Mouse (Mus musculus): ENCODE results near the gene Ddr2. TPM values are rescaled to one million over a fixed set of nuclear protein-coding genes. Genes with fewer than 3 reads are reported as not detected.

Gene Ddr2
- polyA plus RNA-seq, 2 experiments = 64.1 to 86.7 TPM

- no peaks in the 10 kb centered on the region for H3K27me3 ChIP-seq (ENCODE audit: control insufficient read depth, insufficient read depth, low read length)
- ATAC-seq (ENCODE audit: low FRiP score, low read depth) (no peak), DNase-seq (ENCODE audit: low spot score) (no peak)
- no peak for TF ChIP-seq POLR2A (IDR thresholded peaks at IDR 0.05; ENCODE audit: borderline replicate concordance, extremely low read depth, insufficient read depth, insufficient read length)
- no peaks in the 10 kb centered on the region for H3K4me1 ChIP-seq (ENCODE audit: control insufficient read depth, insufficient read depth, low read length)
- no peak overlapping the region for H3K4me3 ChIP-seq (replicated peaks; ENCODE audit: low read length)
- peaks cover 44% of the 10 kb centered on the region for H3K36me3 ChIP-seq (ENCODE audit: control insufficient read depth, insufficient read depth, low read length)
- WGBS = 94% methylated on average over 2 of the region's 2 CpGs
- H3K27ac ChIP-seq (replicated peaks; ENCODE audit: low read depth, low read length) = no peak overlapping the region
- H3K4me2 ChIP-seq (replicated peaks; ENCODE audit: low read depth, low read length, severe bottlenecking) = no peak overlapping the region
- H3K9ac ChIP-seq (ENCODE audit: low read depth, low read length, severe bottlenecking) = no peak overlapping the region
- H3K9me3 ChIP-seq (ENCODE audit: control insufficient read depth, low read length) = no peaks in the 10 kb centered on the region
These were observed 42.0 kb upstream of the Ddr2 start for GRCm38 (mm10) chr1:170152552-170152951.

GRCm38 (mm10) chr1:170150870-170151269 is 40.3 kb upstream of the Ddr2 start:
- no peak for TF ChIP-seq POLR2A (IDR thresholded peaks at IDR 0.05; ENCODE audit: borderline replicate concordance, extremely low read depth, insufficient read depth, insufficient read length)
- Histone ChIP-seq H3K27ac (replicated peaks; ENCODE audit: low read depth, low read length) (no peak overlapping the region), H3K4me1 (ENCODE audit: control insufficient read depth, insufficient read depth, low read length) (no peaks in the 10 kb centered on the region), H3K9me3 (ENCODE audit: control insufficient read depth, low read length) (no peaks in the 10 kb centered on the region), H3K36me3 (ENCODE audit: control insufficient read depth, insufficient read depth, low read length) (peaks cover 44% of the 10 kb centered on the region), H3K4me3 (replicated peaks; ENCODE audit: low read length) (no peak overlapping the region), H3K4me2 (replicated peaks; ENCODE audit: low read depth, low read length, severe bottlenecking) (no peak overlapping the region), H3K27me3 (ENCODE audit: control insufficient read depth, insufficient read depth, low read length) (no peaks in the 10 kb centered on the region), H3K9ac (ENCODE audit: low read depth, low read length, severe bottlenecking) (no peak overlapping the region)
- DNase-seq (ENCODE audit: low spot score) (no peak), ATAC-seq (ENCODE audit: low FRiP score, low read depth) (no peak)
- WGBS = 84% methylated on average over 6 of the region's 6 CpGs

GRCm38 (mm10) chr1:170149756-170150155 is 39.2 kb upstream of the Ddr2 start:
- Histone ChIP-seq H3K36me3 (ENCODE audit: control insufficient read depth, insufficient read depth, low read length) (peaks cover 38% of the 10 kb centered on the region), H3K9me3 (ENCODE audit: control insufficient read depth, low read length) (no peaks in the 10 kb centered on the region), H3K4me1 (ENCODE audit: control insufficient read depth, insufficient read depth, low read length) (no peaks in the 10 kb centered on the region), H3K4me3 (replicated peaks; ENCODE audit: low read length) (no peak overlapping the region), H3K27ac (replicated peaks; ENCODE audit: low read depth, low read length) (no peak overlapping the region), H3K27me3 (ENCODE audit: control insufficient read depth, insufficient read depth, low read length) (no peaks in the 10 kb centered on the region), H3K4me2 (replicated peaks; ENCODE audit: low read depth, low read length, severe bottlenecking) (no peak overlapping the region), H3K9ac (ENCODE audit: low read depth, low read length, severe bottlenecking) (no peak overlapping the region)
- 87% methylated on average over 4 of the region's 4 CpGs for WGBS
- no peak for DNase-seq (ENCODE audit: low spot score)
- TF ChIP-seq POLR2A (IDR thresholded peaks at IDR 0.05; ENCODE audit: borderline replicate concordance, extremely low read depth, insufficient read depth, insufficient read length) = no peak
- no peak for ATAC-seq (ENCODE audit: low FRiP score, low read depth)

DNA sequence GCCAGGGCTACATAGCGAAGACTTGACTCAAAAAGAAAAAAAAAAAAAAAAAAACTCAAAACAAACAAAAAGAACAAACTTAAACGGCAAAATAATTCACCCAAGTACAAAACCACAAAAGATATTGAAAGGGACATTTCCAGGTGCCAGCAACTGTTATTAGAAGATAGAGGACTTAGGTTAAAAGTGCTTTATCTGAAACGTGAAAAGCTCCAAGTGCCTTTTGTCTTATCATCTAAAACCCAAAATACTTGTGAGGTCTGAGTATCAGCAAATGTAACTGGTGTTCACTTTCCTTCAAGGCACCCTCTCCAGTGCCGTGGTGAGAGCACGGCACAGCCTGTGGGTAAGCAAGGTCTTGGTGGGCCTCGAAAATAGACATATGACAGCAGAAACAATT is 38.0 kb upstream of the Ddr2 start:
- Histone ChIP-seq H3K9ac (ENCODE audit: low read depth, low read length, severe bottlenecking) (no peak overlapping the region), H3K4me3 (replicated peaks; ENCODE audit: low read length) (no peak overlapping the region), H3K4me1 (ENCODE audit: control insufficient read depth, insufficient read depth, low read length) (no peaks in the 10 kb centered on the region), H3K9me3 (ENCODE audit: control insufficient read depth, low read length) (no peaks in the 10 kb centered on the region), H3K36me3 (ENCODE audit: control insufficient read depth, insufficient read depth, low read length) (peaks cover 42% of the 10 kb centered on the region), H3K4me2 (replicated peaks; ENCODE audit: low read depth, low read length, severe bottlenecking) (no peak overlapping the region), H3K27ac (replicated peaks; ENCODE audit: low read depth, low read length) (no peak overlapping the region), H3K27me3 (ENCODE audit: control insufficient read depth, insufficient read depth, low read length) (no peaks in the 10 kb centered on the region)
- TF ChIP-seq POLR2A (IDR thresholded peaks at IDR 0.05; ENCODE audit: borderline replicate concordance, extremely low read depth, insufficient read depth, insufficient read length) = no peak
- ATAC-seq (ENCODE audit: low FRiP score, low read depth) (no peak), DNase-seq (ENCODE audit: low spot score) (no peak)
- 87% methylated on average over 6 of the region's 6 CpGs for WGBS

- Histone ChIP-seq H3K27ac (replicated peaks; ENCODE audit: low read depth, low read length) (no peak overlapping the region), H3K9ac (ENCODE audit: low read depth, low read length, severe bottlenecking) (no peak overlapping the region), H3K4me3 (replicated peaks; ENCODE audit: low read length) (no peak overlapping the region), H3K36me3 (ENCODE audit: control insufficient read depth, insufficient read depth, low read length) (peaks cover 48% of the 10 kb centered on the region), H3K4me1 (ENCODE audit: control insufficient read depth, insufficient read depth, low read length) (no peaks in the 10 kb centered on the region), H3K4me2 (replicated peaks; ENCODE audit: low read depth, low read length, severe bottlenecking) (no peak overlapping the region), H3K27me3 (ENCODE audit: control insufficient read depth, insufficient read depth, low read length) (no peaks in the 10 kb centered on the region), H3K9me3 (ENCODE audit: control insufficient read depth, low read length) (no peaks in the 10 kb centered on the region)
- TF ChIP-seq POLR2A (IDR thresholded peaks at IDR 0.05; ENCODE audit: borderline replicate concordance, extremely low read depth, insufficient read depth, insufficient read length) = no peak
- DNase-seq (ENCODE audit: low spot score) = no peak
- no peak for ATAC-seq (ENCODE audit: low FRiP score, low read depth)
- 85% methylated on average over 9 of the region's 9 CpGs for WGBS
These were observed 37.3 kb upstream of the Ddr2 start for GRCm38 (mm10) chr1:170147651-170148448.
